Mouse (Mus musculus) thymus, adult 2 months (tissue): Measurements from ENCODE around the gene Nhsl1. TPM values are rescaled to one million over a fixed set of nuclear protein-coding genes. Genes with fewer than 3 reads are reported as not detected.

ENCODE experiments used
- DNase-seq: peaks from one replicate; pipeline ENCODE4 v3.0.0; 2021
- H3K27ac ChIP-seq: fragments of 200-500 bp; 2 replicates; pipeline ENCODE4 v1.5.1; 2012; ENCODE audit warnings: low read length, control low read depth; ENCODE audit not compliant: control insufficient read depth, insufficient read depth
- H3K27me3 ChIP-seq: fragments of 200-500 bp; 2 replicates; pipeline ENCODE4 v1.6.1; 2012; ENCODE audit warnings: mild to moderate bottlenecking, low read length, moderate library complexity, mixed read lengths; ENCODE audit not compliant: control insufficient read depth, insufficient read depth
- H3K36me3 ChIP-seq: fragments of 200-500 bp; 2 replicates; pipeline ENCODE4 v1.6.1; 2012; ENCODE audit warnings: mild to moderate bottlenecking, low read length, moderate library complexity; ENCODE audit not compliant: control insufficient read depth, insufficient read depth
- H3K4me1 ChIP-seq: fragments of 200-500 bp; replicated peaks from 2 replicates; pipeline ENCODE4 v1.6.1; 2012; ENCODE audit warnings: low read length; ENCODE audit not compliant: control insufficient read depth, insufficient read depth
- H3K4me3 ChIP-seq: fragments of 200-500 bp; 2 replicates; pipeline ENCODE4 v1.5.1; 2012; ENCODE audit warnings: mild to moderate bottlenecking, low read length, control low read depth, moderate library complexity; ENCODE audit not compliant: control insufficient read depth, insufficient read depth
- CTCF ChIP-seq: fragments of 200-500 bp; IDR thresholded peaks from 2 replicates; pipeline ENCODE4 v1.5.1; 2012; ENCODE audit warnings: mild to moderate bottlenecking, control low read depth, low read length, moderate library complexity, borderline replicate concordance; ENCODE audit not compliant: control insufficient read depth, poor library complexity, insufficient read depth; ENCODE audit errors: extremely low read depth
- POLR2A ChIP-seq: fragments of 200-500 bp; IDR thresholded peaks from 2 replicates; pipeline ENCODE4 v1.6.1; 2012; ENCODE audit warnings: mild to moderate bottlenecking, low read length, control low read depth, moderate library complexity; ENCODE audit not compliant: control insufficient read depth, poor library complexity, insufficient read depth; ENCODE audit errors: extremely low read depth
- WGBS: fragments of 180-500 bp; shearing (Covaris S2); methylation state at CpG from one replicate; pipeline ENCODE4 v1.1.7; 2018; 5-methylcytosine and 5-hydroxymethylcytosine counted together
- polyA plus RNA-seq: library from polyadenylated mRNA; depleted of rRNA; stranded (reverse); fragments of >200 nt; gene quantifications from 2 replicates; pipeline ENCODE4 v1.2.3, GENCODE M21; 2012

The Nhsl1 gene
- polyA plus RNA-seq, 1 experiment: 18.1 TPM

DNA sequence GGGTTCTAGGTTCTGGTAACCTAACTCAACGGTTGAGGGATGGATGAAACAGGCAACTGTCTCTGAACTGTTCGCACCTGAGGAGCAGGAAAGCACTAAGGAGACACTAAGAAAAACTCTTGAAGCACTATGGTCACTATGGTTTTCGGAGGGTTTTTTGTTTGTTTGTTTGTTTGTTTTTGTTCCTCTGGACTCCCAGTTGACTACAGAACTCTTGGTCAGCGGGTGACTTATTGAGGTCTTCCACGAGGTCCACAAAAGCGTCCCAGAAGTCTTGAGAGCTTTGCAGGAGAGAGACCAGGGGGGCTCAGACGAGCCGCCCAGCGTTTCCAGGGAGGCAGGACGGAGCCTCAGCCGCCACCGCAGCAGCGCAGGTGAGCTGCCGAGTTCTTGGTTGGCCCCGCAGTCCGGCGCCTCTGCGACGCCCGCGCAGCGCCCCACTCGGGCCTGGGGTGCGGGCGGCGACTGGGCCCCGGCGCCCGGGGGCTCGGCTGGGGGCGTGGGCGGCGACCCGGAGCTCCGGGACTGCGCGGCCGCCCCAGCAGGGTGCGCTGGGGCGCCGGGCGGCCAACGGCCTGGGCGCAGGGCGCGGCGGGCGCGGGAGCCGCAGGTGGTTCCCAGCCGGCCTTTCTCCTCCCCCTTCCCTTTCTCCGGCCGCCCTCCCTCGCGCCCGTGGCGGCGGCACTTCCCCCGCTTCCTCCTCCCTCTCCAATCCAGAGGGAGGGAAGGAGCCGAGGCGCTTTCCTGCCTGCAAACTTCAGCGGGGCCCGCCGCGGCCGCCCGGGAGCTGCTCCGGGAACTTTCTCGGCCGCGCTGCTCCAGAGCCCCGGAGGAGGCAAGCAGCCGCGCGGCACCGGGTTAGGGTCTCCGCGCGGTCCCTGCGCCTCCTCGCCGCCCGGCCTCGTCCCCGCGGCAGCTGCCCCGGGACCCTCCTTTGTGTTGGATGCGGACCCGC is 547 bp upstream of the Nhsl1 start:
- peak overlapping the region; percentile 51 for H3K4me3 ChIP-seq
- DNase-seq: peak; percentile 33
- H3K36me3 ChIP-seq: no peaks in the 10 kb centered on the region
- H3K27me3 ChIP-seq: peaks cover 17% of the 10 kb centered on the region
- H3K4me1 ChIP-seq: peaks cover 14% of the 10 kb centered on the region
- no peak for TF ChIP-seq POLR2A
- no peak for TF ChIP-seq CTCF
- H3K27ac ChIP-seq: no peak overlapping the region
- WGBS: 4% methylated on average over 69 of the region's 89 CpGs

DNA sequence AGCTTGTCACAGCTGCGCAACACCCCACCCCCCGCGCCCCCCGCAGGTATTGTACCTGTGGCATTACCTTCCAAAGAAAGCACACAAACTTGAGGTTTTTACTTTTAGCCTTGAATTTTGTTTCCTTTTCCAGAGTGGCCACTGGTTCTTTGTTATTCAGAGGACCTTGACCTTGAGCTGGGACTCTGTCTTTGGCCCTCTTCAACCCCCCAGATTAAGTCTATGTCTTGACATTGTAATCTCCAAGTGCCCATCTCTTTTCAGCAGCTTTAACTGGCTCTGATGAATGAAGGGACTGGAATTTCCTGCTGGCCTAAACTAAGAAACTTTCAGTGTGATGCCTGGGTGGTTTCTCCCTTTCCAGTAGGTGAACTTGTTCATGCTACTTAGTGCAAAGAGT is 906 bp downstream of the Nhsl1 start:
- no peak overlapping the region for H3K4me3 ChIP-seq
- TF ChIP-seq CTCF: no peak
- no peak for TF ChIP-seq POLR2A
- H3K27ac ChIP-seq: no peak overlapping the region
- H3K27me3 ChIP-seq: peaks cover 17% of the 10 kb centered on the region
- peaks cover 14% of the 10 kb centered on the region for H3K4me1 ChIP-seq
- 67% methylated on average over 4 of the region's 4 CpGs for WGBS
- no peak for DNase-seq
- no peaks in the 10 kb centered on the region for H3K36me3 ChIP-seq

DNA sequence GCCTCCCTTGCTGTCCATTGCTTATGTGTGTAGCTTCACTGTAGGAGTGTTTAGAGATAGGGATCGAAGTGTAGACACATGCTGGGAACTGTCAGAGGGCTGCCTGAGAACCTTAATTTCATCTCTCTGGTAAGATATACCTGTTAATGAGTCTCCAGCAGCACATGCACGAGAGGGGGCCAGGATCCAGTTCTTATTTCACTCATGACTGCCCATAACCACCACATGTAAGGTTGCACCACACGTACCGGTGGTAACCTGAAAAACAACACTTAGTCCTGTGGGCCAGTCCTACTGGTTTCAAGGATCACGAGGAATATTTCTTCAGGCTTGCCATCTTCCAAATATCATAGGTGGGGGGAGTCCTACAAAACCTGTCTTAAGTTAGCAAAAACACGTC is 3.1 kb downstream of the Nhsl1 start:
- Histone ChIP-seq H3K4me3 (no peak overlapping the region), H3K36me3 (no peaks in the 10 kb centered on the region), H3K27me3 (peaks cover 17% of the 10 kb centered on the region), H3K4me1 (peaks cover 14% of the 10 kb centered on the region), H3K27ac (no peak overlapping the region)
- 92% methylated on average over 6 of the region's 6 CpGs for WGBS
- TF ChIP-seq CTCF: no peak
- no peak for DNase-seq

DNA sequence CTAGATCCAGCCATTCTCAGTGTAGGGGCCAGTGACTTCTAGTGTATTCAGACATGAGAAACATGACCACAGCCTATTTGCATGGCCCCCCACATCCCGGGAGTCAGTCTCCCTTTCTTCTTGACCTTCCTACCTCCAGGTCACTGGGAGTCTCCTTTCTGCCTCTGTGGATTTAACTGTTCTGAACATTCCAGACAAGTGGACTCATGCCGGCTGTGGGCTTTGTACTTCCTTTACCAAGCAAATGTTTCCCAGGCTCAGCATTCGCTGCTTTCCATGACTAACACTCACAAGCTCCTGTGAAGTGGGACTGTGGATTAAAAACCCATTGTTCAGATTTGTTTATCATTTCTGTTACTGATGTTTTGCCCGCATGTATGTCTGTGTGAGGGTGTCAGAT is 4.9 kb downstream of the Nhsl1 start:
- H3K36me3 ChIP-seq: no peaks in the 10 kb centered on the region
- TF ChIP-seq CTCF (no peak), POLR2A (no peak)
- H3K27ac ChIP-seq: no peak overlapping the region
- peaks cover 7% of the 10 kb centered on the region for H3K4me1 ChIP-seq
- H3K27me3 ChIP-seq: peaks cover 5% of the 10 kb centered on the region; the same call in 1 of the 2 replicates
- no peak for DNase-seq
- 92% methylated on average over 4 of the region's 4 CpGs for WGBS
- no peak overlapping the region for H3K4me3 ChIP-seq

DNA sequence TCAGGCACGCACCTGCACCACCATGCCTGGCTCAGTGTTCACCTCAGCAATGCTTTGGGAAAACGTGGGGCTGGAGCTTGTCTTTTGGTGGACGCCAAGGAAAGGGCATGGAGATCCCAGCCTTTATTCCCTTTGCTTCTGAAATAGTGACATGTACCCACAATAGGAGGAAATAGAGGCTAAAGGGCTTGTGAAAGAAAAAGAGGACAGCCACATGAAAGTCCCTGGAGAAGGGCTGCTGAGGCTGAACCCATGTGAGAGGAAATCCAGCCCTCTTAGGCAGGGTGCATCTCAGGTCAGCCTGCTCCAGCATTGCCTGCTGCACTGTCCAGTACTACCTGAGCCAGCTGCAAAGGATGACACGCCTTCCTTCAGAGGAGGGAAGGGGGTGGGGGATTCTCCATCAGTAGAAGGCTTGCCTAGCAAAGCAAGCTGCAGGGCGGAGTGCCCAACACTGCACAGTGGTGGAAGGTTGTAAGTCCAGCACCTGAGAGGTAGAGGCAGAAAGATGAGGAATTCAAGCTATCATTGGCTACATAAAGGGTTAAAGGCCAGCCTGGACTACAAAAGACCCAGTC is 9.6 kb downstream of the Nhsl1 start:
- no peaks in the 10 kb centered on the region for H3K36me3 ChIP-seq
- no peak for DNase-seq
- WGBS: 88% methylated on average over 5 of the region's 5 CpGs
- H3K4me1 ChIP-seq: no peaks in the 10 kb centered on the region
- no peaks in the 10 kb centered on the region for H3K27me3 ChIP-seq
- no peak overlapping the region for H3K4me3 ChIP-seq
- TF ChIP-seq POLR2A: no peak
- TF ChIP-seq CTCF: no peak
- no peak overlapping the region for H3K27ac ChIP-seq

DNA sequence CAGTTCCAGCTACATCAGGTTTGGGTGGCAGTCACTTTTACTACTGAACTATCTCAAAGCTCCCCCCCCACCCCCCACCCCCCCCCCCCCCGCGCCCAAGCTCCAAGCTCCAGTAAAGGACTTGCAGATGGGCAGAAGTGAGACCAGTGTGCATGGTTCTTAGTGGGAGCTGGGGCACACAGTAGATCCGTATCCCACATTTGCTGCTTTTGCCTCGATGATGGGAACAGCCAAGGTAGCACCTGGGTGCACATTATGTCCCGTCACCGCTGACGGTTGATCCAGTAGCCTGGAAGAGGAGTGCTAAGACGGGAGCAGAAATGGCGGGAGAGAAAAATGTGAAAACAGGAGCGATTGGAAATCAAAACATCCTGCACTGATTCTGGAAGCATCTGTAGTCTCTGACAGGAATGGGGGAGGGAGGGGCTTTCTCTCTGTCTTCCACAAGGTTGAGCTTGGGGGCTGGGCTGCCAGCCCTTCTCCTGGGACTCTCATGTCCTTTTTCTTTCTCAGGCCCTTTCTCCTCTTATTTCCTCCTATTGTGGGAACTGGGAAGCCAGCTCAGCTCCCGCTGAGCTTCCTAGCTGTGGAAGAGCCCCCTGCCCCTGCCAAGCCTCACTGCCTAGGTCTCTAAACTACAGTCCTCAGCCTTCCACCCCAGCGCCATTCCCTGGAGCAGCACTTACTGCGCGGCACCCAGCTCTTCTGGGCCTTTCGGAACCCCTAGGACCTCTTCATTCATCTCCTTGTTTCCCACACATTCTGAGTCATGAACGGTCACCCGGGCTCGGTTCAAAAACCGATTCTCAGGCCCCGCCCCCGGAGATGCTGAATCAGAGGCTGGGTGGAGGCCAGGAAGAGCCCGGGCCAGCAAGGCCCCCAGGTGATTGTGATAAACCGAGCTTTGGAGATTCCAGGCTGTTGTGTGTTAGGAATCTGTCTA is 10.6 kb downstream of the Nhsl1 start:
- no peaks in the 10 kb centered on the region for H3K4me1 ChIP-seq
- H3K27ac ChIP-seq: no peak overlapping the region
- no peak for DNase-seq
- no peaks in the 10 kb centered on the region for H3K27me3 ChIP-seq
- TF ChIP-seq CTCF (no peak), POLR2A (no peak)
- no peaks in the 10 kb centered on the region for H3K36me3 ChIP-seq
- 17% methylated on average over 23 of the region's 23 CpGs for WGBS
- H3K4me3 ChIP-seq: no peak overlapping the region
